Mouse (Mus musculus) midbrain, embryonic 14.5 days (tissue): Measurements from ENCODE around the gene Mbl1. TPM values are rescaled to one million over a fixed set of nuclear protein-coding genes. Genes with fewer than 3 reads are reported as not detected.
A peak's percentile ranks its signal among the peaks of the same experiment; 100 is the strongest.

Experiments used
- ATAC-seq: fragments of 200-750 bp; cut with Nextera tagmentation; 2 replicates; pipeline ENCODE4 v1.8.0; 2017; ENCODE audit warnings: moderate number of reproducible peaks, moderate library complexity; ENCODE audit not compliant: low FRiP score, low TSS enrichment
- DNase-seq: peaks from one replicate; pipeline ENCODE4 v3.0.0-alpha.2; 2015
- H3K27ac ChIP-seq: fragments of 300-500 bp; sonication (generic); replicated peaks from 2 replicates; pipeline ENCODE4 v1.5.1; 2014; ENCODE audit warnings: mild to moderate bottlenecking, low read depth, low read length, moderate library complexity
- H3K27me3 ChIP-seq: fragments of 300-500 bp; sonication (generic); 2 replicates; pipeline ENCODE4 v1.6.1; 2014; ENCODE audit warnings: low read length, control low read depth, mixed read lengths; ENCODE audit not compliant: control insufficient read depth, insufficient read depth
- H3K36me3 ChIP-seq: fragments of 300-500 bp; sonication (generic); 2 replicates; pipeline ENCODE4 v1.6.1; 2014; ENCODE audit warnings: low read length, control low read depth; ENCODE audit not compliant: control insufficient read depth, insufficient read depth
- H3K4me1 ChIP-seq: fragments of 300-500 bp; sonication (generic); 2 replicates; pipeline ENCODE4 v1.6.1; 2014; ENCODE audit warnings: mild to moderate bottlenecking, antibody characterized with exemption, low read length, control low read depth; ENCODE audit not compliant: control insufficient read depth, insufficient read depth
- H3K4me2 ChIP-seq: fragments of 300-500 bp; sonication (generic); 2 replicates; pipeline ENCODE4 v1.6.1; 2014; ENCODE audit warnings: mild to moderate bottlenecking, low read length, moderate library complexity
- H3K4me3 ChIP-seq: fragments of 300-500 bp; sonication (generic); replicated peaks from 2 replicates; pipeline ENCODE4 v1.5.1; 2014; ENCODE audit warnings: low read depth, low read length
- H3K9ac ChIP-seq: fragments of 300-500 bp; sonication (generic); replicated peaks from 2 replicates; pipeline ENCODE4 v1.6.1; 2014; ENCODE audit warnings: mild to moderate bottlenecking, low read length, moderate library complexity
- H3K9me3 ChIP-seq: fragments of 300-500 bp; sonication (generic); 2 replicates; pipeline ENCODE4 v1.6.1; 2016; ENCODE audit warnings: low read length, control low read depth, mixed read lengths; ENCODE audit not compliant: control insufficient read depth
- WGBS: fragments of 180-500 bp; shearing (Covaris S2); extraction: QIAGEN DNeasy Blood & Tissue Kit; methylation state at CpG from one replicate; pipeline ENCODE4 v1.1.7; 2014; 5-methylcytosine and 5-hydroxymethylcytosine counted together
- polyA plus RNA-seq: library from polyadenylated mRNA; unstranded; fragments of >200 nt; fragmentation: Nextera tagmentation; extraction: Ambion mirVana; gene quantifications from 2 replicates; pipeline ENCODE4 v1.2.1, GENCODE M21; 2014

Mbl1 gene
- polyA plus RNA-seq, 1 experiment from 2014 or later, result not detected

- Histone ChIP-seq H3K4me2 (no peak within 1 kb of the TSS), H3K27ac (no peak within 1 kb of the TSS), H3K36me3 (no peaks in the 10 kb centered on the region), H3K27me3 (no peaks in the 10 kb centered on the region), H3K9ac (no peak within 1 kb of the TSS), H3K9me3 (no peaks in the 10 kb centered on the region), H3K4me3 (no peak within 1 kb of the TSS), H3K4me1 (no peaks in the 10 kb centered on the region)
- ATAC-seq, result no peak
- WGBS, result 79% methylated on average over 7 of the region's 7 CpGs
- no peak for DNase-seq
These were observed 19.7 kb upstream of the Mbl1 start, which contains the start of gene Sftpa1 for GRCm38 (mm10) chr14:41131540-41131939. Sftpa1 (plus strand) TSS chr14:41131782.

GRCm38 (mm10) chr14:41137006-41137405 lies 14.3 kb upstream of the Mbl1 start:
- H3K4me3 ChIP-seq, result no peak overlapping the region
- no peak for ATAC-seq
- H3K4me1 ChIP-seq, result no peaks in the 10 kb centered on the region
- no peak for DNase-seq
- no peaks in the 10 kb centered on the region for H3K27me3 ChIP-seq
- no peak overlapping the region for H3K27ac ChIP-seq
- no peaks in the 10 kb centered on the region for H3K9me3 ChIP-seq
- no peak overlapping the region for H3K9ac ChIP-seq
- no peaks in the 10 kb centered on the region for H3K36me3 ChIP-seq
- no peak overlapping the region for H3K4me2 ChIP-seq

- DNase-seq (no peak), ATAC-seq (no peak)
- Histone ChIP-seq H3K4me2 (no peak overlapping the region), H3K9me3 (no peaks in the 10 kb centered on the region), H3K4me3 (no peak overlapping the region), H3K36me3 (no peaks in the 10 kb centered on the region), H3K27me3 (no peaks in the 10 kb centered on the region), H3K9ac (no peak overlapping the region), H3K4me1 (no peaks in the 10 kb centered on the region), H3K27ac (no peak overlapping the region)
- 91% methylated on average over 1 of the region's 1 CpGs for WGBS
These were observed 10.6 kb upstream of the Mbl1 start for GRCm38 (mm10) chr14:41140686-41141085.

- H3K4me2 ChIP-seq, result no peak overlapping the region
- H3K4me1 ChIP-seq, result no peaks in the 10 kb centered on the region
- no peak overlapping the region for H3K9ac ChIP-seq
- DNase-seq (no peak), ATAC-seq (no peak)
- H3K27me3 ChIP-seq, result no peaks in the 10 kb centered on the region
- 63% methylated on average over 6 of the region's 6 CpGs for WGBS
- H3K9me3 ChIP-seq, result no peaks in the 10 kb centered on the region
- H3K27ac ChIP-seq, result no peak overlapping the region
- no peak overlapping the region for H3K4me3 ChIP-seq
- no peaks in the 10 kb centered on the region for H3K36me3 ChIP-seq
These were observed 5.2 kb upstream of the Mbl1 start for GRCm38 (mm10) chr14:41146035-41146434.

DNA sequence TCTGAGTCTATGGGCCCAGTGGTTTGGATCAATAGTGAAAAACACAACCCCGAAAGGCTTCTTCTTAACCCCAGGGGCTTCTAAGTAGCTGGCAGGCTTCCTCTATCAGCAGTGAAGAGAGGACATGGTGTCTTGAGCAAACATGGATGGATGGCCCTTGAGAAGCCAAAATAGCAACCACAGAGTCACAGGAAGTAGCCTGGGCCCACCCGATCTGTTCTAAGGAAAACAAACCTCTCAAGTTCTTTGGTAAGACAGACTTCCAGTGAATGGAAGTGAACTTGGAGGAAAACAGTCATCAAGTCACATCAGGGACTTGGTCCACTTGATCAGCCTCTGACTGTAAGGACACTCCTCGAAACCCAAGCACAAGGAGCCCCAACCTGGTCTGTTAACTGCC lies 4.3 kb upstream of the Mbl1 start:
- ATAC-seq (no peak), DNase-seq (no peak)
- Histone ChIP-seq H3K36me3 (no peaks in the 10 kb centered on the region), H3K4me2 (no peak overlapping the region), H3K9me3 (no peaks in the 10 kb centered on the region), H3K4me1 (no peaks in the 10 kb centered on the region), H3K4me3 (no peak overlapping the region), H3K27me3 (no peaks in the 10 kb centered on the region), H3K9ac (no peak overlapping the region), H3K27ac (no peak overlapping the region)
- 87% methylated on average over 3 of the region's 3 CpGs for WGBS

GRCm38 (mm10) chr14:41147356-41147755 lies 3.9 kb upstream of the Mbl1 start:
- no peak for ATAC-seq
- 93% methylated on average over 2 of the region's 2 CpGs for WGBS

GRCm38 (mm10) chr14:41160076-41160475 lies 8.8 kb downstream of the Mbl1 start:
- Histone ChIP-seq H3K4me2 (no peak overlapping the region), H3K27ac (no peak overlapping the region), H3K36me3 (no peaks in the 10 kb centered on the region), H3K4me1 (no peaks in the 10 kb centered on the region), H3K9me3 (no peaks in the 10 kb centered on the region), H3K4me3 (no peak overlapping the region), H3K27me3 (no peaks in the 10 kb centered on the region), H3K9ac (no peak overlapping the region)
- DNase-seq, result no peak
- ATAC-seq, result no peak
- WGBS, result 89% methylated on average over 4 of the region's 4 CpGs

More at GRCm38 (mm10) chr14:41147356-41147755, 3.9 kb upstream of the Mbl1 start:
- no peak overlapping the region for H3K9ac ChIP-seq
- no peak overlapping the region for H3K4me3 ChIP-seq
- H3K4me1 ChIP-seq, result no peaks in the 10 kb centered on the region
- no peaks in the 10 kb centered on the region for H3K27me3 ChIP-seq
- no peak overlapping the region for H3K27ac ChIP-seq
- DNase-seq, result no peak
- no peaks in the 10 kb centered on the region for H3K9me3 ChIP-seq
- no peaks in the 10 kb centered on the region for H3K36me3 ChIP-seq
- H3K4me2 ChIP-seq, result no peak overlapping the region

- Histone ChIP-seq H3K9me3 (no peaks in the 10 kb centered on the region), H3K27me3 (no peaks in the 10 kb centered on the region), H3K9ac (no peak overlapping the region), H3K4me1 (no peaks in the 10 kb centered on the region), H3K36me3 (no peaks in the 10 kb centered on the region), H3K4me2 (no peak overlapping the region), H3K27ac (no peak overlapping the region), H3K4me3 (no peak overlapping the region)
- DNase-seq, result no peak
- ATAC-seq, result no peak
- WGBS, result 53% methylated on average over 1 of the region's 1 CpGs
These were observed 9.5 kb downstream of the Mbl1 start for GRCm38 (mm10) chr14:41160743-41161142.

GRCm38 (mm10) chr14:41162663-41163062 lies 11.4 kb downstream of the Mbl1 start:
- Histone ChIP-seq H3K36me3 (no peaks in the 10 kb centered on the region), H3K4me2 (no peak overlapping the region), H3K27me3 (no peaks in the 10 kb centered on the region), H3K9ac (no peak overlapping the region), H3K9me3 (no peaks in the 10 kb centered on the region), H3K4me1 (no peaks in the 10 kb centered on the region), H3K4me3 (no peak overlapping the region), H3K27ac (no peak overlapping the region)
- DNase-seq, result peak; percentile 57
- 30% methylated on average over 2 of the region's 2 CpGs for WGBS
- no peak for ATAC-seq
